Mouse (Mus musculus): ENCODE results near the gene Dnajc7.
A peak's percentile ranks its signal among the peaks of the same experiment; 100 is the strongest.
"Not testable (repeated sequence)": the region's sequence is repeated elsewhere in the genome, so short reads cannot be mapped to it uniquely, and the experiment has no call there.

The Dnajc7 gene

GRCm38 (mm10) chr11:100616332-100616731 is 3.6 kb downstream of the Dnajc7 start:
- DNase-seq, result no peak

DNA sequence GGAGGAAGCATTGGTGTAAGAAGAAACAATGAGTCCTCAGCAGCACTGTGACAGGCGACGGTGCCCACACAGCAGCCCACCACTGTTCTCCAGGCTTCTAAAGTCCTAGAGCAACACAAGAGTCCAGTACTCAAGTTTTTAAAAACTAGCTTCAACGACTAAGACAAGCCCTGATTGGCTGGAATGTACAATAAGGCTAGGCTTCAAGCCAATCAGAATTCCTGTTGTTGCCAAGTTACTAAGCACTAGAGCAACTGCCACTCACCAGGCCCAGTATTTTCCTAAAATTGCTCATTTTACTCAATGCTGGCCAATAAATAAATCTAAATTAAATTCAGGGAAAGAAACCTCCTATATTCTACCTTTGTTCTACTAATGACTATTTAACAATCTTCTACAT is 6.7 kb downstream of the Dnajc7 start:
- DNase-seq, result peak in 1 of 2 experiments; percentile 51

- DNase-seq, result peak; percentile 63 to 68
These were observed 8.3 kb downstream of the Dnajc7 start for GRCm38 (mm10) chr11:100611627-100612026.

DNA sequence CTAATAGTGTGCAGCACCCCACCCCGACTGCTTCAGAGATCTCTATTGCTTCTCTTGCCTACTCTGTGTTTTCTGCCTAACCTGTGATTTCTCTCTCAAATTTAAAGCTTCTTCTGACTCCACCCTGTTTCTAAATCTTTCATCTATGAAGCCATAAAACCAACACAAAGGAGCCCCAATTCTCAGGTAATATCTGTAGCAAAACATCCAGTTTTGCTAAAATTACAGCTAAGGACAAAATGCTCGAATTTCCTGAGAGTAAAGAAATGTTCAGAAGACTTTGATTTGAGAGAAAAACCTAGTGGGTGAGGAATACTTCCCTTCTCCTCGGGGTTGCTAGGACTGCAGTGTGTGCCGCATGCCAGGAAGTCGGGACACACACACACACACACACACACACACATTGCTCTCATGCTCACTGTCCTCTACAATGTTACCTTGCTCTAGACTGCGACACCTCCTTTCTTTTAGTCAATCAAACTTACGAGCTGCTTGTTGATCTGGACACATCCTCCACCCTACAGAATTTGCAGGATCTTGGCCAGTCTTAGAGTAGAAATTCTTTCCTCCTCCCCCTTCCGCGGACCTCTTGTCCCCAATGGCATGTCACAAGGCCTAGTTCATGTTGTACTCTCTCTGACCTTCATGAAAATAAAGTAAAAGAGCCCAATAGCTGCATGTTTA is 9.8 kb downstream of the Dnajc7 start:
- no peak for DNase-seq

- DNase-seq, result no peak
These were observed 10.5 kb downstream of the Dnajc7 start for GRCm38 (mm10) chr11:100609355-100609996.

- DNase-seq, result no peak
These were observed 11.2 kb downstream of the Dnajc7 start for GRCm38 (mm10) chr11:100608796-100609195.

- DNase-seq, result no peak
These were observed 12.8 kb downstream of the Dnajc7 start for GRCm38 (mm10) chr11:100607121-100607520.

DNA sequence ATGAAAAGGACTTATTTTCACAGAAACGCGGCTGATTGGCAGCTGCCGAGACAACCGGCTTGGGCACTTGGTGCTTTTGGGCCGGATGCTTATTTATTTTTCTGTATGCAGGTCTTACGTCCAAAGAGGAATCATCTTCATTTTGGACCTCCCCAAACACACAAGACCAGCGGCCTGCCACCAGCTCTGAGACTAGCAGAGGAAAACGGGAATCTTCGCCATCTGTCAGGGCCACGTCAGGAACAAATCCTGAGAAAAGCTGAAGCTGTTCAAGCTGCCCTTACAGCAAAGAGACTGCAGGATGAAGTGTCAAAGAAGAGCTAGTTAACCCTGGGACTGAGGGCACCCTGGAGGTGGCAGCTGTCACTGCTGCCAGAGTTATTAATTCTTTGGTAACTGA is 14.5 kb downstream of the Dnajc7 start:
- peak; percentile 37 to 54 for DNase-seq

DNA sequence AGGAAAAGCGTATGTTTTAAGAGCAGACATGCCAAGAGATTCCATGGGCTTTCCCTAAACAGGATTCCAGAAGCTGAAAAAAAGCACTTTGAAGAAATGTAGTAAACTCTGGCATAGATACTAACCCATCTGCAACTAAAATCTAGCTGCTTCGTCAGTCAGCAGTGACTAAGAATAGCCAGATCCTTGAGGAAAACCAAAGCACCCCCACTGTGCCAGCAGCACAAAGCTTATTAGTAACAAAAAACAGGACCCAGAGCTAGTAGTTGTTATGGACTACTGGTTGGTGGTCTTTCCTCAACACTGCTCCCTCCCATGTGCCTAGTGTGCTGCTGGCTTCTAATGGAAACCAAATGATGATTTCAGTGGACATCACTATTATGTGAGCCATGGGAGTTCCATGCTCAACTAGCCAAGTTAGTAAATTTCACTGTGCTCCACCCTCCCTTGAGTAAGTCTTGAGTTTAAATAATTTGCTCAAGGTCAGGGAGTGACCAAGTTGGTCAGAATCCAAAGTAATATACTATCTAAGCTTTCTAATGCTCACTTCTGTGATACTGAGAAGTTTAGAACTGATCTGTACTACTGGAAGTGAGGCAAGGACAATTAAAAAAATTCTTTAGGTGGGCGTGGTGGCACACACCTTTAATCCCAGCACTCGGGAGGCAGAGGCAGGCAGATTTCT is 15.5 kb downstream of the Dnajc7 start:
- DNase-seq, result peak in 1 of 2 experiments; percentile 37

DNA sequence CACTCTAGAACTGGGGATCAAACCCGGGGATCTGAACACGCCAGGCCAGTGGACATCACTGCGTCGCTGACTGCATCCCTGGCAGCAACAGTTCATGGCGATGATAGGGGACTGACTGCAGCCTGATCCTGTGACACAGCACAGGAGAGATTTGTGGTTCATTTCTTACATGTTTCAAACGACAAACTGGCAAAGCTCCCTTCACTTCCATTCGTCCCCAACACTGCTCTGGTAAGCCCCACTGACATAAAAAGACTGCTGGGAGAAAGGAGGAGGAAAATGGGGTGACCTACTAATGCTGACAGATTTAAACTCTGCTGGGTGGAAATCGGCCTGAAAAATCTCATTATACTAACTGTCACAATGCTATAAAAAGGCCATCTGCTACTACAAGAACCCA is 16.2 kb downstream of the Dnajc7 start:
- DNase-seq, result no peak

- no peak for DNase-seq
These were observed 16.8 kb downstream of the Dnajc7 start for GRCm38 (mm10) chr11:100603155-100603554.

DNA sequence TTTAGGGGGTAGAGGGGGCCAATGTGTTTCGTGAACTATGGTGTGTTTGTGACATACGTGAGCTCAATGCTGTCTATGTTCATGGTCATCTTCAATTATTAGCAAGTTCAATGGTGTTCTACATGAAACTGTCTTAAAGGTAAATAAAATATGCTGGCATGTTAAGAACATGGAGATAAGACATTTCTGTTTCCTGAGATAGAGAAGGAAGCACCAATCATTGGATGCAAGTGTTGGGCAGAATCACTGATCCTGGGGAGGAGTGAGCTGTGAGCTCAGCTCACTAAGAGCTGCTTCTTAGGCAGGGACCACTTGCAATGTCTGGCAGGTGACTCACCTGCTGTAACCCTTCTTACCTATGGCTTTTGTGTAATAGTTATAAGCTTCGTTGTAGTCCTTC is 18.6 kb downstream of the Dnajc7 start:
- DNase-seq, result no peak

DNA sequence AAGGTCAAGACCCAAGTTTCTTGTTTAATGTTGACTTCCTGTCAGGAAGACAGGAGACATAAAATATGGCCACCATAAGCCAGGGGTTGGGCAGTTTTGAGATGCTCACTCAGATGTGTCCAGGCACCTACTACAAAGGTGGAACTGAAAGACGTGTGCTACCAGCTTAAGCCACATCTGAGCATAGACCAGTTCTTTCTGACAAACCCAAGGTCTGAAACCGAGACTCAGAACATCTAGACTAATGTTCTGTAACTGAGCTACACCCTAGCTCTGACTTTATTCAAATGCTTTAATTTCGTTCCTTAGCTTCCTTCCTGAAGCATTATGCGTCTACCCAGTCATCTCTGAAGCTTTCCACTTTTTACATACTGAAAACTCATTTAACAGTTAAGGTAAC is 21.9 kb downstream of the Dnajc7 start:
- DNase-seq, result no peak

DNA sequence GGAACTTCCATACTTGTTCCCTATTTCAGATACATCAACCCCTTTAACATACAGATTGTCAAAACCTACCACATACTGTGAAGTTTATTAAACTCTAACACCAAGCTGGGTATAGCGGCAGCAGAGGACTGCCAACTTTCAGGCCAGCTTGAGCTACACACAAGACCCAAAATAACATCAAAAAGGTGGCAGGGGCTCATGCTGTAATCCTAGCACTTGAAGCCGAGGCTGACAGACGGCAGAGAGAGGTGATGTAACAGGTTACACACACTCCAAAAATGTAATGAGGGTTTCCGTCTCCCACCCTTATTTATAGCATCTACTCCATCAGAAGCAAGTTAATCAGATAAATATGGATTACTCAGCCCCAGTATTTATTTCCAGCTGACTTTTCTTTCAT is 24.4 kb downstream of the Dnajc7 start:
- DNase-seq, result no peak

DNA sequence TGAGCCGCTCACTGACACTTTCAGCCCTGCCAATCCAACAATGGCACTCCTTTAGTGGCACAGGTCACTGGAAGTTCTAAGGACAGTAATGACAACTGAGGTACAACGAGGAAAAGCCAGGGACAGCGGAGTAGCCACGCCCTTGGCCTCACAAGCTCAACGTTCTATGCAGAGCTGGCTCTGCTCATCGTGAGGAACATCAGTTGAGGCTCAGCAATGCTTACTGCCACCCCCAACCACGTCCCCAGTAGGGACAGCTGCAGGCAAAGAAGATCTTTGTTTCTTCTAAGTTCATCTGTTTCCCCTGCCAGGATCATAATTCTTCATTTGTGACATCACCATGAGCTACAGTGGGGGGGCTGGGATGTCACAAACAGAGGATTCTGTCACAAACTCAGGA is 25.4 kb downstream of the Dnajc7 start:
- DNase-seq, result no peak

DNA sequence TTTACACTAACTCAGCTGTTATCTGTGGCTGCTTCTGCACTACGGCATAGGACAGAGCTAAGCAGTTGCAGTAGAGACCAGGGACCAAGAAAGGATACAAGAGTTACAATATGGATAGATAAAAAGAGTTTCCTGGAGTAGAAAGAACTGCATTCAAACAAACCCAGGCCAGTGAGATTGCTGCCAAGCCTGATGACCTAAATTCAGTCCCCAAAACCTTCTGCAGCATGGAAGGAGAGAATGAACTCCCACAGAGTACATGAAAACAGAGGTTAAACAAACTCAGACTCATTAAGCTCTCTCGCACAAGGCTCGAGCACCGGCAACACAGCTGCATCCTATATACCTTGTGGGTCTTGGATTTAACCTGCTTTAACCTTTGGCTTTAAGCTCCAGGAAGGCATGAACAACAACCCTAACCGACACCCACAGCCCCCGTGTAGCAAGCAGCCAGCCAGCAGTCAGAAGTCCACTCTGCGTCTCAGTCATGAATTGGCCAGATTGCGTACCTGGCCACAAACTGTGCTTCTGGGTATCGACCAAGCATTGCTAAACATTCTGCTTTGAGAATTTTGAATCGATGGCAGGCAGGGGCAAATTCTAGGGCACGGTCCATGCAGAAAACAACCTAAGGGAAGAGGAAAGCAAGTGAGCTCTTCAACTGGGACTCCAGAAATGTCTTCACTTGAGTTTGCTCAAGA is 27.5 kb downstream of the Dnajc7 start:
- no peak for DNase-seq

DNA sequence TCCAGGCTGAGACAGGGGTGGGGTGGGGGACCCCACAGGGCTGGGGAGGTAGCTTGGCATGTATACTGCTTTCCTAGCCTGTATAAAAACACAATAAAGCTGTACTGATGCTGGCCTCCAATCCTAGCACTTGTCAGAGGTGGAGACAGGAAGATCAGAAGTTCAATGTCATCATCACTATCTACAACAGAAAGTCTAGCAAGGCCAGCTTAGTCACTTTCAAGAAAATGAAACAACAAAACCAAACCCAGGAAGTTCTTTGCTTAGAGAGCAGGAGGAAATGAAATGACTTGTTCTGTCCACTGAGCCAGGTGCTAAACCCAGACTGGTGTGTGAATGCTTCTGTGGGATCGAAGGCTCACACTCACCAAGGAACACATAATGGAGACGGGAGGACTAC is 31.5 kb downstream of the Dnajc7 start:
- no peak for DNase-seq

GRCm38 (mm10) chr11:100585148-100585547 is 34.8 kb downstream of the Dnajc7 start:
- no peak for DNase-seq

GRCm38 (mm10) chr11:100584561-100584961 is 35.4 kb downstream of the Dnajc7 start:
- no peak for DNase-seq

DNA sequence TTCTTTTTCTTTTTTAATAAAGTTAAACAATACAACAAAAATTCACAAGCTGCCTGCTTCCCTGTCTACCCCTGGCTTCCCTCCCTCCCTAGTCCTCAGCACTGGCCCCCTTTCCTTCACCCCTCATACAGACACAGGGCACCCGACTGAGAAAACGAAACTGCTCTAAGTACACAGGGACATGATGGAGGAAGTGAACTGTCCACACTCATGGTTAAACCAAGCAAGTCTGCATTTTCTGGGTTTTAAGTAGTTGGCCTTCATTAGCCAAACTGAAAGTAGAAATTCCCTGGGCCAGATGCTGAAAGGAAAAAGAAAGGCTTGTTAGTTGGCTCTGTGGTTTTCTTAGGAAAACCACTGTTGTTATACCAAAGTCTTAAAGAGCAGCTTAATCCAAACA is 37.1 kb downstream of the Dnajc7 start:
- no peak for DNase-seq

- not testable (repeated sequence) for DNase-seq
These were observed 37.6 kb downstream of the Dnajc7 start for GRCm38 (mm10) chr11:100582413-100582812.

GRCm38 (mm10) chr11:100581756-100582155 is 38.2 kb downstream of the Dnajc7 start:
- peak; percentile 58 to 73 for DNase-seq

- no peak for DNase-seq
These were observed 39.7 kb downstream of the Dnajc7 start for GRCm38 (mm10) chr11:100580275-100580674.

Data from cerebellum, postnatal 14 days (tissue).